Comparison of ENCODE assay signal across 26 mouse cellular contexts in the genomic region with DNA sequence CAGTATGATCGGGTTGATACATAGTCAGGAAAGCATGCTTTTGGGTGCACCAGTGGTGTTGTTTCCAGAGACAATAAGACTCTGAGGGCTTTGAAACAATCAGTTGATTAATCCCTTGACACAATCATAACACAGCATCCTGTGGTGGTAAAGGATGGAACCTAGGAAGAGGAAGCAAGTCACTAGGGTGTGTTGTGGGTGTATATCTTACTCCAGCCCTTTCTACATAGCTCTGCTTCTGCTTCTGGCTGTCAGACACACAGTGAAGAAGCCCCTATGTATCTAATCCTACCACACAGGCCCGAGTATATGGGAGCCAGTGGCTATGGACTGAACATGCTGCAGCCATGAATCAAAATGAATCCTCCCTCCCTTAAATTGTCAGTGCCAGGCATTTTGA.
A peak's percentile ranks its signal among the peaks of the same experiment; 100 is the strongest.
DNase-seq lines count a peak whose midpoint lies in the region; ATAC-seq lines count a peak whose summit lies in the region.
"Had no signal": no experiment of that assay in that cellular context is flagged by ENCODE, and none has a peak within 500 bp of the region (broad histone marks: within the 10 kb centered on the region; RNA-seq: fewer than 3 reads in every experiment).

No protein-coding gene starts in this region.

- H3K4me1 ChIP-seq in hindbrain, embryonic 14.5 days (replicated peaks; ENCODE audit: control insufficient read depth, insufficient read depth, low read length) = no peaks in the 10 kb centered on the region
- H3K4me1 ChIP-seq: forebrain, embryonic 10.5 days; forebrain, embryonic 12.5 days had no signal

- H3K9ac ChIP-seq in hindbrain, embryonic 14.5 days = no peak overlapping the region
- H3K9ac ChIP-seq: embryonic facial prominence, embryonic 13.5 days; embryonic facial prominence, embryonic 15.5 days; forebrain, embryonic 12.5 days had no signal

- DNase-seq in layer of hippocampus, postnatal 10 days (ENCODE audit: low spot score in 2 of 2) = no peak
- DNase-seq in MN1 (ENCODE audit: low spot score) = no peak
- no peak for DNase-seq in hindbrain, embryonic 14.5 days (ENCODE audit: low spot score)
- DNase-seq: adrenal gland, adult 2 months; adrenal gland, postnatal 10 days; adrenal gland, postnatal 25 days; B cell, adult 2 months; cerebellum, adult 11 months; cerebellum, adult 18-20 months; cerebellum, adult 8-10 months; cerebellum, adult 9-11 months; cerebellum, postnatal 25 days; embryo, embryonic 11 days had no signal

- no peaks in the 10 kb centered on the region for H3K27me3 ChIP-seq in hindbrain, embryonic 14.5 days (ENCODE audit: control insufficient read depth, insufficient read depth, low read length)
- H3K27me3 ChIP-seq: CH12.LX; embryonic facial prominence, embryonic 13.5 days; embryonic facial prominence, embryonic 15.5 days; forebrain, embryonic 12.5 days had no signal

- H3K27ac ChIP-seq in hindbrain, embryonic 14.5 days = no peak overlapping the region
- H3K27ac ChIP-seq: embryonic facial prominence, embryonic 13.5 days; embryonic facial prominence, embryonic 15.5 days; forebrain, embryonic 10.5 days; forebrain, embryonic 12.5 days had no signal

- H3K4me2 ChIP-seq in hindbrain, embryonic 14.5 days (replicated peaks) = no peak overlapping the region
- H3K4me2 ChIP-seq: embryonic facial prominence, embryonic 13.5 days; embryonic facial prominence, embryonic 15.5 days; forebrain, embryonic 12.5 days had no signal

- H3K36me3 ChIP-seq in hindbrain, embryonic 14.5 days (replicated peaks; ENCODE audit: control insufficient read depth, insufficient read depth) = no peaks in the 10 kb centered on the region
- H3K36me3 ChIP-seq: embryonic facial prominence, embryonic 13.5 days; embryonic facial prominence, embryonic 15.5 days; forebrain, embryonic 10.5 days; forebrain, embryonic 12.5 days; G1E had no signal

- H3K4me3 ChIP-seq in hindbrain, embryonic 14.5 days (replicated peaks; ENCODE audit: low read length) = no peak overlapping the region
- H3K4me3 ChIP-seq: embryonic facial prominence, embryonic 13.5 days; embryonic facial prominence, embryonic 15.5 days; erythroblast, embryonic 14.5 days; forebrain, embryonic 10.5 days; forebrain, embryonic 12.5 days had no signal

- WGBS in hindbrain, embryonic 14.5 days = 88% methylated on average over 2 of the region's 2 CpGs

- ATAC-seq in common myeloid progenitor, adult 5-6 weeks (replicated peaks; ENCODE audit: low read depth, poor library complexity, severe bottlenecking) = peak; percentile 50; the same call in 1 of the 2 replicates
- peak; percentile 77 for ATAC-seq in megakaryocyte, adult 5-6 weeks (ENCODE audit: poor library complexity, severe bottlenecking)
- peak; percentile 62; the same call in 1 of the 2 replicates for ATAC-seq in monocyte, adult 5-6 weeks (replicated peaks; ENCODE audit: insufficient number of reproducible peaks, low FRiP score, low TSS enrichment, poor library complexity, severe bottlenecking)
- ATAC-seq in hindbrain, embryonic 14.5 days (ENCODE audit: low FRiP score) = no peak
- ATAC-seq: CD4-positive, CD25-positive, alpha-beta regulatory T cell, adult 4 months; forebrain, embryonic 14.5 days; forebrain, embryonic 16.5 days had no signal

- no peaks in the 10 kb centered on the region for H3K9me3 ChIP-seq in hindbrain, embryonic 14.5 days (ENCODE audit: control insufficient read depth, low read length)
- H3K9me3 ChIP-seq: embryonic facial prominence, embryonic 13.5 days; embryonic facial prominence, embryonic 15.5 days; forebrain, embryonic 10.5 days; forebrain, embryonic 12.5 days had no signal
